Mouse (Mus musculus): Measurements from ENCODE around the gene Ten1.
A peak's percentile ranks its signal among the peaks of the same experiment; 100 is the strongest.

Ten1 gene

GRCm38 (mm10) chr11:116198639-116199531 is at the start of gene Ten1, which contains the start of gene Acox1:
TSS of gene Ten1 (plus strand) at chr11:116198855.
TSS of gene Acox1 (minus strand) at chr11:116199045.
- peak; percentile 88 for DNase-seq (ENCODE audit: low read depth)

GRCm38 (mm10) chr11:116149341-116149740 is 49.3 kb upstream of the Ten1 start:
- no peak for DNase-seq (ENCODE audit: low read depth)

- no peak for DNase-seq (ENCODE audit: low read depth)
Measured at GRCm38 (mm10) chr11:116150960-116151359, 47.7 kb upstream of the Ten1 start.

GRCm38 (mm10) chr11:116161312-116161711 is 37.3 kb upstream of the Ten1 start:
- DNase-seq (ENCODE audit: low read depth) = no peak

- DNase-seq (ENCODE audit: low read depth) = no peak
Measured at GRCm38 (mm10) chr11:116162146-116162545, 36.5 kb upstream of the Ten1 start.

GRCm38 (mm10) chr11:116163002-116163401 is 35.7 kb upstream of the Ten1 start:
- DNase-seq (ENCODE audit: low read depth) = no peak

GRCm38 (mm10) chr11:116167232-116167631 is 31.4 kb upstream of the Ten1 start:
- peak; percentile 17 for DNase-seq (ENCODE audit: low read depth)

- DNase-seq (ENCODE audit: low read depth) = peak; percentile 89
Measured at GRCm38 (mm10) chr11:116167884-116168439, 30.7 kb upstream of the Ten1 start, which contains the start of gene Fbf1. TSS of gene Fbf1 (minus strand) at chr11:116168166.

GRCm38 (mm10) chr11:116169214-116169613 is 29.4 kb upstream of the Ten1 start:
- DNase-seq (ENCODE audit: low read depth) = no peak

- DNase-seq (ENCODE audit: low read depth) = no peak
Measured at GRCm38 (mm10) chr11:116170003-116170800, 28.5 kb upstream of the Ten1 start.

- no peak for DNase-seq (ENCODE audit: low read depth)
Measured at GRCm38 (mm10) chr11:116171959-116172358, 26.7 kb upstream of the Ten1 start.

- no peak for DNase-seq (ENCODE audit: low read depth)
Measured at GRCm38 (mm10) chr11:116174775-116175448, 23.7 kb upstream of the Ten1 start.

- DNase-seq (ENCODE audit: low read depth) = no peak
Measured at GRCm38 (mm10) chr11:116176010-116176409, 22.6 kb upstream of the Ten1 start.

GRCm38 (mm10) chr11:116178411-116179121 is 20.1 kb upstream of the Ten1 start:
- no peak for DNase-seq (ENCODE audit: low read depth)

GRCm38 (mm10) chr11:116185836-116186235 is 12.8 kb upstream of the Ten1 start:
- no peak for DNase-seq (ENCODE audit: low read depth)

- DNase-seq (ENCODE audit: low read depth) = no peak
Measured at GRCm38 (mm10) chr11:116186360-116186759, 12.3 kb upstream of the Ten1 start.

GRCm38 (mm10) chr11:116187226-116187930 is 11.3 kb upstream of the Ten1 start:
- no peak for DNase-seq (ENCODE audit: low read depth)

- DNase-seq (ENCODE audit: low read depth) = no peak
Measured at GRCm38 (mm10) chr11:116194619-116195018, 4.0 kb upstream of the Ten1 start.

- DNase-seq (ENCODE audit: low read depth) = no peak
Measured at GRCm38 (mm10) chr11:116195252-116195651, 3.4 kb upstream of the Ten1 start.

- no peak for DNase-seq (ENCODE audit: low read depth)
Measured at GRCm38 (mm10) chr11:116196336-116196735, 2.3 kb upstream of the Ten1 start.
